Mouse (Mus musculus) midbrain, postnatal 0 days (tissue): ENCODE results near the gene C8g. TPM values are rescaled to one million over a fixed set of nuclear protein-coding genes. Genes with fewer than 3 reads are reported as not detected.

Source experiments
- ATAC-seq: fragments of 200-750 bp; cut with Nextera tagmentation; 2 replicates; pipeline ENCODE4 v1.8.0; 2017; ENCODE audit warnings: moderate number of reproducible peaks, mild to moderate bottlenecking, moderate TSS enrichment, moderate library complexity; ENCODE audit not compliant: low FRiP score
- DNase-seq: peaks from one replicate; pipeline ENCODE4 v3.0.0-alpha.2; 2015; ENCODE audit warnings: low spot score
- H3K27ac ChIP-seq: fragments of 300-500 bp; sonication (generic); 2 replicates; pipeline ENCODE4 v1.5.1; 2014; ENCODE audit warnings: low read depth, mild to moderate bottlenecking, low read length, mixed read lengths
- H3K27me3 ChIP-seq: fragments of 300-500 bp; sonication (generic); 2 replicates; pipeline ENCODE4 v1.6.1; 2014; ENCODE audit warnings: low read length, control low read depth, mixed read lengths; ENCODE audit not compliant: insufficient read depth
- H3K36me3 ChIP-seq: fragments of 300-500 bp; sonication (generic); 2 replicates; pipeline ENCODE4 v1.6.1; 2014; ENCODE audit warnings: low read length, control low read depth, mixed read lengths; ENCODE audit not compliant: insufficient read depth
- H3K4me1 ChIP-seq: fragments of 300-500 bp; sonication (generic); 2 replicates; pipeline ENCODE4 v1.6.1; 2014; ENCODE audit warnings: mild to moderate bottlenecking, control low read depth, antibody characterized with exemption, low read length, mixed read lengths; ENCODE audit not compliant: insufficient read depth
- H3K4me2 ChIP-seq: fragments of 300-500 bp; sonication (generic); 2 replicates; pipeline ENCODE4 v1.6.1; 2014; ENCODE audit warnings: low read depth, mild to moderate bottlenecking, low read length, mixed read lengths; ENCODE audit not compliant: poor library complexity, severe bottlenecking
- H3K4me3 ChIP-seq: fragments of 300-500 bp; sonication (generic); 2 replicates; pipeline ENCODE4 v1.5.1; 2014; ENCODE audit warnings: low read depth, mild to moderate bottlenecking, low read length, moderate library complexity
- H3K9ac ChIP-seq: fragments of 300-500 bp; sonication (generic); replicated peaks from 2 replicates; pipeline ENCODE4 v1.6.1; 2014; ENCODE audit warnings: mild to moderate bottlenecking, low read length, moderate library complexity, mixed read lengths; ENCODE audit not compliant: poor library complexity, severe bottlenecking
- H3K9me3 ChIP-seq: fragments of 300-500 bp; sonication (generic); 2 replicates; pipeline ENCODE4 v1.6.1; 2016; ENCODE audit warnings: low read length, control low read depth
- CTCF ChIP-seq: IDR thresholded peaks from 2 replicates; pipeline ENCODE4 v1.5.1; 2016; ENCODE audit warnings: antibody characterized with exemption, mild to moderate bottlenecking
- WGBS: fragments of 180-500 bp; shearing (Covaris S2); extraction: QIAGEN DNeasy Blood & Tissue Kit; methylation state at CpG from one replicate; pipeline ENCODE4 v1.1.7; 2014; 5-methylcytosine and 5-hydroxymethylcytosine counted together
- polyA plus RNA-seq: library from polyadenylated mRNA; unstranded; fragments of >200 nt; fragmentation: Nextera tagmentation; extraction: Ambion mirVana; gene quantifications from 2 replicates; pipeline ENCODE4 v1.2.1, GENCODE M21; 2015
- total RNA-seq: library from RNA; depleted of rRNA; stranded (reverse); fragments of >200 nt; gene quantifications from 2 replicates; pipeline ENCODE4 v1.2.3, GENCODE M21; 2014

C8g gene
- total and polyA plus RNA-seq, 2 experiments from 2014 or later, result 4.4 to 6.8 TPM

- H3K27ac ChIP-seq, result no peak overlapping the region
- no peak overlapping the region for H3K4me3 ChIP-seq
- no peak overlapping the region for H3K9ac ChIP-seq
- H3K9me3 ChIP-seq, result no peaks in the 10 kb centered on the region
- DNase-seq (no peak), ATAC-seq (no peak)
- H3K4me1 ChIP-seq, result no peaks in the 10 kb centered on the region
- TF ChIP-seq CTCF, result no peak
- WGBS, result 83% methylated on average over 7 of the region's 7 CpGs
- no peaks in the 10 kb centered on the region for H3K27me3 ChIP-seq
- H3K36me3 ChIP-seq, result no peaks in the 10 kb centered on the region
- H3K4me2 ChIP-seq, result no peak overlapping the region
Observed at GRCm38 (mm10) chr2:25488671-25489068, 12.8 kb downstream of the C8g start.

GRCm38 (mm10) chr2:25487965-25488670 lies 13.4 kb downstream of the C8g start:
- Histone ChIP-seq H3K4me1 (no peaks in the 10 kb centered on the region), H3K27ac (no peak overlapping the region), H3K4me3 (no peak overlapping the region), H3K27me3 (no peaks in the 10 kb centered on the region), H3K9me3 (no peaks in the 10 kb centered on the region), H3K4me2 (no peak overlapping the region), H3K36me3 (no peaks in the 10 kb centered on the region), H3K9ac (no peak overlapping the region)
- DNase-seq (no peak), ATAC-seq (no peak)
- no peak for TF ChIP-seq CTCF
- 84% methylated on average over 6 of the region's 6 CpGs for WGBS

- Histone ChIP-seq H3K27me3 (no peaks in the 10 kb centered on the region), H3K27ac (no peak overlapping the region), H3K36me3 (no peaks in the 10 kb centered on the region), H3K4me1 (no peaks in the 10 kb centered on the region), H3K9me3 (no peaks in the 10 kb centered on the region), H3K4me3 (no peak overlapping the region), H3K4me2 (no peak overlapping the region), H3K9ac (no peak overlapping the region)
- 65% methylated on average over 11 of the region's 11 CpGs for WGBS
- ATAC-seq (no peak), DNase-seq (peak; percentile 19)
- no peak for TF ChIP-seq CTCF
Observed at GRCm38 (mm10) chr2:25484901-25485647, 16.4 kb downstream of the C8g start.

GRCm38 (mm10) chr2:25482969-25483368 lies 18.6 kb downstream of the C8g start:
- Histone ChIP-seq H3K27ac (no peak overlapping the region), H3K4me3 (no peak overlapping the region), H3K27me3 (no peaks in the 10 kb centered on the region), H3K9me3 (no peaks in the 10 kb centered on the region), H3K36me3 (no peaks in the 10 kb centered on the region), H3K9ac (no peak overlapping the region), H3K4me1 (no peaks in the 10 kb centered on the region), H3K4me2 (no peak overlapping the region)
- TF ChIP-seq CTCF, result peak; percentile 31
- DNase-seq, result no peak
- WGBS, result 24% methylated on average over 7 of the region's 7 CpGs
- ATAC-seq, result no peak

GRCm38 (mm10) chr2:25480541-25480940 lies 21.0 kb downstream of the C8g start:
- H3K9ac ChIP-seq, result no peak overlapping the region
- no peaks in the 10 kb centered on the region for H3K36me3 ChIP-seq
- ATAC-seq (no peak), DNase-seq (no peak)
- H3K4me1 ChIP-seq, result no peaks in the 10 kb centered on the region
- H3K27ac ChIP-seq, result no peak overlapping the region
- no peak overlapping the region for H3K4me3 ChIP-seq
- H3K4me2 ChIP-seq, result no peak overlapping the region
- H3K27me3 ChIP-seq, result no peaks in the 10 kb centered on the region
- WGBS, result 95% methylated on average over 1 of the region's 1 CpGs
- no peaks in the 10 kb centered on the region for H3K9me3 ChIP-seq
- no peak for TF ChIP-seq CTCF
